Mouse (Mus musculus) cerebellum, postnatal 10 days (tissue): Measurements from ENCODE around the gene Gm11034.

Experiments
- DNase-seq, 2 experiments: peaks; one replicate each; pipeline ENCODE4 v3.0.0; 2021; ENCODE audit warnings: mixed read lengths in 2 of 2

Gene Gm11034

GRCm38 (mm10) chr8:72210710-72211109, 2.7 kb downstream of the Gm11034 start:
- no peak for DNase-seq

DNA sequence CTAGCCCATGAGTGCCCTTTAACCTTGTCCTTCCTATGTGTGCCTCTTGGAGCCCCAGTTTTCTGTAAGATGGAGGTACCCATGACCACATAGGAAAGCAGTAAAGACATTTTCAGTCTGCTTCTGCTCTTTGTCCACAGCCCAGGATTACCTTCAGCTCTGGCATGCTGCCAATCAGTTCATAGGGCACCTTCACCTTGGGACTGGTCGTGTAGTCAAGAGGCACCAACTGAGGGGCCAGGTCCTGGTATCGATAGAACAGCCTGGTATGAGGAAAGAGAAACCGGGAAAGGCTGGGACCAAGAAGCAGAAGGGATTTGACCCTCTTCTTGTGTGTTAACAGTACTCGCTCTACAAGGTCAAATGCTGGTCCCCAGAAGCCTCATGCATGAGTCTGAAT, 3.2 kb downstream of the Gm11034 start:
- DNase-seq: no peak

GRCm38 (mm10) chr8:72208582-72208981, 4.9 kb downstream of the Gm11034 start:
- no peak for DNase-seq

- no peak for DNase-seq
Measured at GRCm38 (mm10) chr8:72197997-72198396, 15.4 kb downstream of the Gm11034 start.

DNA sequence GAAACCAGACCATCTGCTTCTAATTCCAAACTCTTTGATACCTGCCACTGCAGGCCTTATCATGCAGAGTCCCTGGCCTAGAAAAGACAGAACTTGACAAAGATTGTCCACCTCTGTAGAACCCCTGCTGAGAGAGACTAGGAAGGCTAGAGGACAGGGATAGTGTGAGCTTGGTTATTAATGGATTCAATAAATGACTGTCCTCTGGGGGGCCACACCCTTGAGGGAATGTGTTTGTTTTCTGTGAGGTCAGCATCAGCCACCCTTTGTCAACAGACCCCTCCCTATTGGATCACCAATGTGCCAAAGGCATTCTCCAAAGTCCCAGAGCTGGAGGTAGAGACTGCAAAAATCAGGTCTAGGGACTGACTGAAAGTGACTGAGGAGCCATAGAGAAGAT, 21.4 kb downstream of the Gm11034 start:
- no peak for DNase-seq

DNA sequence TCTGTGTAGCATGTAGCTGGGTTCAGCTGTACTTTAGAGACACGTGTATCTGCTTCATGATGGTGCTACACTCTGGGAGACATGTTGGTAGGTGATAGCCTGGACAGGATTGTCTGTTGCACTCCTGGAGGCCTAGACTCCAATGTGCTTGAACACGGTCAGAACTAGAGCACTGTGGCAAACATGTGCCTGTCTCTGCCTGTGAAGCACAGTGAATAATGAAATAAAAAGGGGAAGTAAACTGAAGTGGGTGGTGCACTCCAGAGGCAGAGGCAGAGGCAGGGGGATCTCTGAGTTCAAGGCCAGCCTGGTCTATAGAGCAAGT, 23.3 kb downstream of the Gm11034 start:
- DNase-seq: no peak

DNA sequence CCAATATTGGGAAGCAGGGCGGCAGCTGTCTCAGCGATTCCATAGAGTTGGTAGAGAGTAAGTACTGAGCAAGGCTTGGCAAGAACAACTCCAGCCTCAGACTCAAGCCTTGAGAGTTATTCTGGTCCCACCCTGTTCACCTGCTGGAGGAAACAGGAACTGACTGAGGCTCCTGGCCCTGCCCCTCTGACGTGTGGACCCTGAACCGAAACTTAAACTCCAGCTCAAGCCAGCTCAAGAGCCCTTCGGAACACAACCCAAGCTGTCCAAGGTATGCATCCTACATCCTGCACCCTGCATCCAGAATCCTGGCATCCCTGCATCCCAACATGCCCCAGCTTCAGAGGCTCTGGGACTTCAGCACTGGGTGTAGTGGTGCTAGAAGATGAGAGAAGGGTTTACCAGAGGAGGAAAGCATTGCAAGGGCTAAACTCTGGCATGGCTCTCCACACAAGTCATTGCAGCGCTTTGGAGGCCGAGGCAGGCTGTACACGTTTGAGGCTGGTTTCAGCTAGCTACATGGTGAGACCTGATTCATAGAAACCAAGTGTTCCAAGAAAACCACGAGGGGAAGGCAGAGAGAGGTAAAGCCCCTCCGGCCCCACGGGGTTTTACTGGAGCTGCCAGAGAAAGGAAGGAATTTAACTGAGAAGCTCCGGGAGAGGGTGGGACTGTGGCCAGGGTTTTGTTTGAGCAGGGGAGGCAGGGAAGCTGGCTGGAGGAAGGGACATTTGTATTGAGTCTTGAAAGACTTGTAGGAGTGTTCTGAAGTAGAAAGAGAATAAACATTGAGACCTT, 23.8 kb downstream of the Gm11034 start, which contains the start of gene Hsh2d:
Gene Hsh2d (plus strand): TSS at position 222 of the 798 bp plus-strand sequence.
- no peak for DNase-seq

- DNase-seq: no peak
Measured at GRCm38 (mm10) chr8:72187793-72188331, 25.6 kb downstream of the Gm11034 start.

DNA sequence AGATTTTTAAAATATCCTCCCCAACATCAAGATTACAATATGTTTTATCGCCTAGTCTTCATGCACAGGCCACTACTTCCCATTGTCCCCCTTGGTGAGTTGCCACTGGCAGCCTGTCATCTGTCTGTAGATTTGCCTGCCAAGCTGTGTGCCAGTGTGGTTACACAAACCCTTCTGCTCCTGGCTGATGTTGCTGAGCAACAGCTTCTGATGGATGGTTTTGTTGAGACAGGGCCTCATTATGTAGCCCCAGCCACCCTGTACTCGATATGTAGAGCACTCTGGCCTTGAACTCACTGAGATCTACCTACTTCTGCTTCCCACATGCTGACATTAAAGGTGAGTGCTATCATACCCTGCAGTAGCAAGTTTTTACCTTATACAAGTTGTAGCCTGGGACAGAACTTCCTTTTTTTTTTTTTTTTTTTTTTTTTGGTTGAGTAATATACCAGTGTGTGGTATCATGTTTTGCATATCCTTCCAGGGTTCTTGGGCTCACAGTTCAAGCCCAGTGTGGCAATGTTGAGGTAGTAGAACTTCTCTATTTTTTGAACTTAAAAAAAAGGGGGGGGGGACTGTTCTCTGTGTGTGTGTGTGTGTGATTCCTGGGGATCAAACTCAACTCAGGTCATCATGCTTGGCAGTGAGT, 29.8 kb downstream of the Gm11034 start:
- peak; percentile 50 to 61 for DNase-seq

- DNase-seq: peak; percentile 91 to 95
Measured at GRCm38 (mm10) chr8:72177346-72177925, 36.0 kb downstream of the Gm11034 start.

- DNase-seq: no peak
Measured at GRCm38 (mm10) chr8:72169681-72170249, 43.7 kb downstream of the Gm11034 start.

DNA sequence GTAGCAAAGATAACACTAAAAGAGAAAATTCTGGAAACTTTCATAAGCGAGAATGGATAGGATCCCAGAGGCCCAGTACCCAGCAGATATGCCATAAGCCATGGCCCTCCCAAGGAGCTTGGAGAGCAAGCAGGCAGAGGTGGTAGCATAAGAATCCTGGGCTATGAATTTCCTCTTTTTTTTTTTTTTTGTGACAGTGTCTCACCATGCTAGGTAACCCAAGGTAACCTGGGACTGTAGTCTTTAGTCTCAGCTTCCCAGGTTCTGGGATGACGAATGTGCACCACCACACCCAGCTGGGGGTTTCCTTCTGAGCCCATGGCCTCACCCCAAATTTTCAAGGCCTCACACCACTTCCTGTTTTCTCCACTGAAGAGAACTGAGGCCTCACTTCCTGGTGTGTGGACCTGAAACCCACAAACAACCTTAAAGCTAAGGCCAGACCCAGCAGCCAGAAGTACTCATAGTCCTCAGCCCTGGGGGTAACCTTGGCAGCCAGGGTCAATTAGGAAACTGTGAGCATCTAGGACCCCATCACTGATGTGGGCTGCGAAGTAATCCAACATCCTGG, 44.3 kb downstream of the Gm11034 start:
- no peak for DNase-seq
